Mouse (Mus musculus): Measurements from ENCODE around the gene Mon1b. TPM values are rescaled to one million over a fixed set of nuclear protein-coding genes. Genes with fewer than 3 reads are reported as not detected.

Gene Mon1b
- polyA plus RNA-seq (2014; fragmentation: Illumina TruSeq; extraction: RNeasy Lipid Tissue Mini Kit (QIAGEN cat#74804); ENCODE audit: insufficient read depth, low read depth, low replicate concordance), result 5.1 TPM

GRCm38 (mm10) chr8:113634670-113635591, at the start of gene Mon1b:
Mon1b (plus strand) TSS chr8:113635587.

GRCm38 (mm10) chr8:113642926-113643325, 7.5 kb downstream of the Mon1b start, which contains the start of gene Syce1l:
Syce1l (plus strand) TSS chr8:113643213.

Other genes with a start within 250 kb of the Mon1b start
- gene Syce1l, start 7.6 kb downstream of the Mon1b start, polyA plus RNA-seq (2014; fragmentation: Illumina TruSeq; extraction: RNeasy Lipid Tissue Mini Kit (QIAGEN cat#74804); ENCODE audit: insufficient read depth, low read depth, low replicate concordance), result not detected
- not detected for gene Adamts18, start 213.2 kb downstream of the Mon1b start, polyA plus RNA-seq (2014; fragmentation: Illumina TruSeq; extraction: RNeasy Lipid Tissue Mini Kit (QIAGEN cat#74804); ENCODE audit: insufficient read depth, low read depth, low replicate concordance)